Mouse (Mus musculus): ENCODE results near the gene Ccdc57. TPM values are rescaled to one million over a fixed set of nuclear protein-coding genes. Genes with fewer than 3 reads are reported as not detected.

The Ccdc57 gene
- polyA plus RNA-seq, 1 experiment from 2014 or later, result 8.4 TPM

- no peak for ATAC-seq
- TF ChIP-seq CTCF (IDR thresholded peaks at IDR 0.05), result no peak
- ChIA-PET POLR2A (no interaction called here), CTCF (no interaction called here)
- H3K27me3 ChIP-seq, result no peaks in the 10 kb centered on the region
- DNase-seq (ENCODE audit: low read depth, low spot score), result no peak
- in situ Hi-C loops (cut with MboI; ENCODE audit: low pct_unique_long_range_greater_than_20kb), result no loop called here
These were observed 22.3 kb upstream of the Ccdc57 start for GRCm38 (mm10) chr11:120954936-120955335.

- no peak for DNase-seq (ENCODE audit: low read depth, low spot score)
- ATAC-seq, result no peak
- POLR2A ChIA-PET, result no interaction called here
- H3K27me3 ChIP-seq, result no peaks in the 10 kb centered on the region
- no peak for TF ChIP-seq CTCF (IDR thresholded peaks at IDR 0.05)
- in situ Hi-C loops (cut with MboI; ENCODE audit: low pct_unique_long_range_greater_than_20kb), result no loop called here
- CTCF ChIA-PET, result no interaction called here
These were observed 19.4 kb upstream of the Ccdc57 start for GRCm38 (mm10) chr11:120951731-120952730.

GRCm38 (mm10) chr11:120951237-120951636 lies 18.6 kb upstream of the Ccdc57 start:
- DNase-seq (ENCODE audit: low read depth, low spot score) (no peak), ATAC-seq (no peak)
- H3K27me3 ChIP-seq, result no peaks in the 10 kb centered on the region
- ChIA-PET CTCF (no interaction called here), POLR2A (no interaction called here)
- in situ Hi-C loops (cut with MboI; ENCODE audit: low pct_unique_long_range_greater_than_20kb), result no loop called here
- no peak for TF ChIP-seq CTCF (IDR thresholded peaks at IDR 0.05)

DNA sequence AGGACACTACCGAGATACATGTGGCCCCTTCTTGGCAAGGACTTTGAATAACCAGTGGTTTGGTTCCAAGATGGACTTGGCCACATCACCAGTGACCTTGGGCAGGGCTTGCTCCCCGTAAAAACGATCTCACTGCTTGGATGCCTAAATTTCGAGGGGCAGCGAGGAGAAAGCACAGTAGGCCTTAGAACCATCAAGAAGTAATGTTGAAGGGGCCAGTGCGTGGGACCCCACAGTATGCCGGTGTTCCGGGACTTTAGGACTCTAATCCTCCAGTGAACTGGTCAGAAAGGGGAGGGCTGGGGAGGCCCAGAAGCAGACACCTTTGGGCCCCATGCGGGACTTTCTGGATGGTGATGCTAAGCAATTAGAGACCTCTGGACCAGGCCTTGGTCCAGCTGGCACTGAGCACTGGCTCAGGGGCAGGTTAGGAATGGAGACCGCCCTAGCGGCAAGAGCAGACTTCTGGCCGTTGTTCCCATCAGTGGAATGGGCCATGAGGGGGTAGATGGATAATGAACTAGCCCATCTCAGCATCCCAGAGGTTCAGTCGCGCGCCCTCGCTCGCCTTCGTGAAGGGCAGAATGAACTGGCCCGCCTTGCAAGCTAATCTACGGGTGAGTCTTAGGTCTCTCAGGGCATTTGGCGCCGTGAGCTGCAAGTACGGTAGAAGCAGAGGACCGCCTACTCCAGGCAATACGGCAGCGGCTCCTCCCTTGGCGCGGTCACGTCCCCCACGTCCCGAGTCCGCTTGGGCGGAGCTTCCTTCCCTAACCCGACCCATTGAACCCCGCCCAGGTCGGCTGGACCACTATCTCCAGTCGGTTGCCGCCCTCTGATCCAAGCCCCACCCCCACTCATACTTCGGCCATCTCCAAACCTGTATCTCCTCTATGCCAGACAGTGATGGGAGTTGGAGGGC lies 17.9 kb upstream of the Ccdc57 start:
- ATAC-seq, result no peak
- ChIA-PET CTCF (no interaction called here), POLR2A (no interaction called here)
- no peaks in the 10 kb centered on the region for H3K27me3 ChIP-seq
- TF ChIP-seq CTCF (IDR thresholded peaks at IDR 0.05), result no peak
- no peak for DNase-seq (ENCODE audit: low read depth, low spot score)
- in situ Hi-C loops (cut with MboI; ENCODE audit: low pct_unique_long_range_greater_than_20kb), result no loop called here

GRCm38 (mm10) chr11:120949863-120950262 lies 17.2 kb upstream of the Ccdc57 start:
- no peak for TF ChIP-seq CTCF (IDR thresholded peaks at IDR 0.05)
- DNase-seq (ENCODE audit: low read depth, low spot score) (no peak), ATAC-seq (no peak)
- in situ Hi-C loops (cut with MboI; ENCODE audit: low pct_unique_long_range_greater_than_20kb), result no loop called here
- POLR2A ChIA-PET, result no interaction called here
- H3K27me3 ChIP-seq, result no peaks in the 10 kb centered on the region
- CTCF ChIA-PET, result no interaction called here

DNA sequence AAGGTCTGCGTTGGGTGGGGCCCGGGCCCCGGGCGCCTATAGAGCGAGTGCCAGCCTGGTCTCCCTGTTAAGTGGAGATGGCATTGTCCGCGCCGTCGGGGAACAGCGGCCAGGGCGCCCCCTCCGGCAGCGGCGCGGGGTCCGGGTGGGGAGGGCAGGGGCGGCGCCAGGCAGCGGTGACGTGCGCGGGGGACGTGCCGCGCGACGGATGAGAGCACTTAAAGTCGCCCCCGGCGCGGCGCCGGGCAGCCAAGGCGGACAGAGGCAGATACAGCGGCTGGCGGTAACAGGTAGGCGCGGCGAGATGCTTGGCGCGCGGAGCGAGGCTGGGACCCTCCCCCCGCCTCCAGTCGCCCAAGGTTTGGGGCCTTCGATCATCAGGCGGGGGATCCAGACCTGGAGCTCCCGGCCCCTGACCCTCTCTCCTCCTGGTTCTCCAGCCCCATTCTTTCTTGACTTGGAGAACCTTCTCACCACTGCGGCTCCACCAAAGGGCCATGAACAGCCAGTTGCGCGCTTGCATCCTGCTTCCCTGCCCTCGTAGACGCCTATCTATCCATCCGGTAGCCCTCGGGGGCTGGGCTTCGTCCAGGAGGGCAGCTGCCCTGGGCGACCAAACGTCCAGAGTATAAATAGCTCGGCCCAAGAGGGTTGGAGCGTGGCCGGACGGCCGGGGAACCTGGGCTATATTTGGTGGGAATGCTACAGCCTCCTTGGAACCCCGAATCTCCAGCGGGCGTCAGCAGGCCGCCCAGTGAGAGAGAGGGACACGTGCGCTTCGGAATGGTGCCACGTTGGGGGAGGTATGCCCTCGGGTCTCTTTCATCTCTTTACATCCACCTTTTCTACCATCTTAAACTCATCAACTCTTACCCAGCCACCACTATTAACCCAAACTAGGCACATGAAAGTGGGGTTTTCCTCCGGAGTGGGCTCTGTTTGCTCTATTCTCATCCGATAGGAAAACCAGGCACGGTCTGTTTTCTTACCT lies 16.5 kb upstream of the Ccdc57 start:
- POLR2A ChIA-PET, result no interaction called here
- DNase-seq (ENCODE audit: low read depth, low spot score), result no peak
- no peaks in the 10 kb centered on the region for H3K27me3 ChIP-seq
- in situ Hi-C loops (cut with MboI; ENCODE audit: low pct_unique_long_range_greater_than_20kb), result no loop called here
- CTCF ChIA-PET, result no interaction called here
- no peak for TF ChIP-seq CTCF (IDR thresholded peaks at IDR 0.05)
- ATAC-seq, result no peak

- no peaks in the 10 kb centered on the region for H3K27me3 ChIP-seq
- in situ Hi-C loops (cut with MboI; ENCODE audit: low pct_unique_long_range_greater_than_20kb), result no loop called here
- no peak for DNase-seq (ENCODE audit: low read depth, low spot score)
- POLR2A ChIA-PET, result no interaction called here
- no peak for ATAC-seq
- CTCF ChIA-PET, result no interaction called here
- no peak for TF ChIP-seq CTCF (IDR thresholded peaks at IDR 0.05)
These were observed 15.7 kb upstream of the Ccdc57 start, which contains the start of gene Slc16a3 for GRCm38 (mm10) chr11:120948328-120948727. Gene Slc16a3 (plus strand): TSS chr11:120948480.

DNA sequence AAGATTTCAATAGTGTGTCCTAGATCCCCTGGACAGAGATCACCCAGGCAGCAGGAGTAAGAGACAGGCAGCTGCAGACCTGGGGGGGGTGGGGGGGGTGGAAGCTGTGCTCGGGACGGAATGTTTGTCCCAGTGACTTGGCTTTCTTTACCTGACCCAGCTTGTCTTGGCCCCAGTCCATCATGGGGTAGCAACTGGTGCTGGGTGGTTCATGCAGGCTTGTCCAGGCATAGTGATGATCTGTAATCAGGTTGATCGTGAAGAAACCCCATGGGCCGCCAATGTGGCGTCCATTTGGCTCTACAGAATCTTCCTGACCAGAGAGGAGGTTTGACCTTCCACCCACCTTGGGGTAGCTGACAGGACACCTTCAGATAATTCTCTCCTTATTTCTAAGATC lies 13.3 kb upstream of the Ccdc57 start:
- ChIA-PET CTCF (no interaction called here), POLR2A (interaction anchor here (1.0 kb wide), 1 partner anchor 45 kb away, joined by 3 read pairs; the partner anchor contains the start of gene Csnk1d)
- no peak for TF ChIP-seq CTCF (IDR thresholded peaks at IDR 0.05)
- DNase-seq (ENCODE audit: low read depth, low spot score) (no peak), ATAC-seq (no peak)
- in situ Hi-C loops (cut with MboI; ENCODE audit: low pct_unique_long_range_greater_than_20kb), result no loop called here
- no peaks in the 10 kb centered on the region for H3K27me3 ChIP-seq

DNA sequence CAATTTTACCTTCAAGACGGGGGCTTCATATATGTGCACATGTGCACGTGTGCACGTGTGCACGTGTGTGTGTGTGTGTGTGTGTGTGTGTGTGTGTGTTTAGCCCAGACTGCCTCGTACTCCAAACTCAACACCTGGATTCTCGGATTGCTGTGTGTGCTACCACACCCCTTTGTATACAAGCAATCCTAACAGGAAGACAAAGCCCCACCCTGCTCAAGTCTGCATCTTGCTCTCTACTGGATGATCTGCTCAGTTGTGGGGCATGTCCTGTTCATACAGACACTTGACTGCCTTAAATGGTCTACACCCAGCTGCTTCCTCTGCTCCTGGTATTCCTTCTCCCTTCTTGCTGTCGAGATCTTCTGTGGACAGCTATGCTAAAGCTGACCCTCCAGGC lies 12.6 kb upstream of the Ccdc57 start:
- TF ChIP-seq CTCF (IDR thresholded peaks at IDR 0.05), result no peak
- in situ Hi-C loops (cut with MboI; ENCODE audit: low pct_unique_long_range_greater_than_20kb), result no loop called here
- ATAC-seq (no peak), DNase-seq (ENCODE audit: low read depth, low spot score) (no peak)
- POLR2A ChIA-PET, result no interaction called here
- CTCF ChIA-PET, result no interaction called here
- H3K27me3 ChIP-seq, result no peaks in the 10 kb centered on the region

GRCm38 (mm10) chr11:120940959-120941358 lies 8.3 kb upstream of the Ccdc57 start:
- ChIA-PET POLR2A (no interaction called here), CTCF (no interaction called here)
- H3K27me3 ChIP-seq, result no peaks in the 10 kb centered on the region
- ATAC-seq (no peak), DNase-seq (ENCODE audit: low read depth, low spot score) (no peak)
- in situ Hi-C loops (cut with MboI; ENCODE audit: low pct_unique_long_range_greater_than_20kb), result no loop called here
- TF ChIP-seq CTCF (IDR thresholded peaks at IDR 0.05), result no peak
